Mouse (Mus musculus) naive thymus-derived CD4-positive, alpha-beta T cell, adult 2 months (primary cell): ENCODE measurements around the gene Nrm.
"Not testable (repeated sequence)": the region's sequence is repeated elsewhere in the genome, so short reads cannot be mapped to it uniquely, and the experiment has no call there.

ENCODE experiments used
- DNase-seq: peaks from one replicate; pipeline ENCODE4 v3.0.0-alpha.2; 2011; ENCODE audit warnings: low read depth

Gene Nrm

DNA sequence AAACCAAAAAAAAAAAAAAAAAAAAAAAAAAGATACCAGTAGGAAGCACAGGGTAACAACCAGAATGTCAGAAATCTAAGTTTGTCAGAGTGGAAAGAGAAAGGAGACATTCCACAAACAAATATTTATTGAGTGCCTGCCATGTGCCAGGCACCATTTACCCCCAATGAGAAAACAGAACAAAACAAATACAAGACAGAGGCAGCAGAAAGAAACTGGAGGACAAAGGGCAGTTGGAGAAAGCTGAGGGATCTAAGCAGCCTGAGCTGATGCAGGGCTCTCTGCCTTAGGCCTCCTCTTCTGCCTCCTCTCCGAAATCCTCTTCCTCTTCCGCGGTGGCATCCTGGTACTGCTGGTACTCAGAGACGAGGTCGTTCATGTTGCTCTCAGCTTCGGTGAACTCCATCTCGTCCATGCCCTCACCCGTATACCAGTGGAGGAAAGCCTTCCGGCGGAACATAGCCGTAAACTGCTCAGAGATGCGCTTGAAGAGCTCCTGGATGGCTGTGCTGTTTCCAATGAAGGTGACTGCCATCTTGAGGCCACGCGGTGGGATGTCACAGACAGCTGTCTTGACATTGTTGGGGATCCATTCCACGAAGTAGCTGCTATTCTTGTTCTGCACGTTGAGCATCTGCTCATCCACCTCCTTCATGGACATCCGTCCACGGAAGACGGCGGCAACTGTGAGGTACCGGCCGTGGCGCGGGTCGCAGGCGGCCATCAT is 26.3 kb upstream of the Nrm start:
- DNase-seq, result peak; percentile 40

DNA sequence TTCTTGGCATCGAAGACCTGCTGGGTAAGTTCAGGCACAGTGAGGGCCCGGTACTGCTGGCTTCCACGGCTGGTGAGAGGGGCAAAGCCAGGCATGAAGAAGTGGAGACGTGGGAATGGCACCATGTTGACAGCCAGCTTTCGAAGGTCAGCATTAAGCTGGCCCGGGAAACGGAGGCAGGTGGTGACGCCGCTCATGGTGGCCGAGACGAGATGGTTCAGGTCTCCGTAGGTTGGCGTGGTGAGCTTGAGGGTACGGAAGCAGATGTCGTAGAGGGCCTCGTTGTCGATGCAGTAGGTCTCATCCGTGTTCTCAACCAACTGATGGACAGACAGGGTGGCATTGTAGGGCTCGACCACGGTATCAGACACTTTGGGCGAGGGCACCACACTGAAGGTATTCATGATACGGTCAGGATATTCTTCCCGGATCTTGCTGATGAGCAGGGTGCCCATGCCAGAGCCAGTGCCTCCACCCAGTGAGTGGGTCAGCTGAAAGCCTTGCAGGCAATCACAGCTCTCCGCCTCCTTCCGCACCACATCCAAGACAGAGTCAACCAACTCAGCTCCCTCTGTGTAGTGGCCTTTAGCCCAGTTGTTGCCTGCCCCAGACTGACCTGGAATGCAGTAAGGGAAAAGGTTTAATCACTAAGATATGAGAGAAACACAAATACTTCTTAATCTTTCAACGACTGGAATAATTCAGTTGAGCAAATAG is 25.5 kb upstream of the Nrm start:
- DNase-seq, result no peak

DNA sequence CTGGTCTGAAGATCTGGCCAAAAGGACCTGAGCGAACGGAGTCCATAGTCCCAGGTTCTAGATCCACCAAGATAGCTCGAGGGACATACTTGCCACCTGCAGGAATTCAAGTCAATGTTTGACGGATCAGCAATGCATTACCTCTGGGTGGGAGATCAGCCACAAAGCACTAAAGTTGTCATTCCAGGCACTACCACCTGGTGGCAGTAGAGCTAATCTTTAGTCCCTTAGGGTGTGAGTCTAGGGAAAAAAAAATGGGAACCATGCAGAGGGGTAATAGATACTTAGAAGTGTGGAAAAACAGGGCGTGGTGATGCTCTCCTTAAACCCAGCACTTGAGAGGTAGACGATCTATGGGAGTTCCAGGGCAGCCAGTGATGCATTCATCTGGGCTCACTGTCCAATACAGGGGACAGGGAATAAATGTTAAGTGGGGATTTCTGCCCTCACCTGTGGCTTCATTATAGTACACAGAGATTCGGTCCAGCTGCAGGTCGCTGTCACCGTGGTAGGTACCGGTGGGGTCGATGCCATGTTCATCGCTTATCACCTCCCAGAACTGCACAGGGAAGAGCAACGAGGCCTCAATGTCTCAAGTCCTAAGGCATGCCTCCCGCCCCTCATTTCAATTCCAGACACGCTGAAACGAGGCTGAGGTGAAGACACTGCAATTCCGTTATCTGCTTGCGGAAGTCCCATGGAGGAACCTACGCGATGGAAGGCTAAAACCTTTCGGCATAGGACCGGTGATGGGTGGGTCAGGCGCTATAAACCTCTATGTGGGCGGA is 24.7 kb upstream of the Nrm start:
- peak; percentile 92 for DNase-seq

DNA sequence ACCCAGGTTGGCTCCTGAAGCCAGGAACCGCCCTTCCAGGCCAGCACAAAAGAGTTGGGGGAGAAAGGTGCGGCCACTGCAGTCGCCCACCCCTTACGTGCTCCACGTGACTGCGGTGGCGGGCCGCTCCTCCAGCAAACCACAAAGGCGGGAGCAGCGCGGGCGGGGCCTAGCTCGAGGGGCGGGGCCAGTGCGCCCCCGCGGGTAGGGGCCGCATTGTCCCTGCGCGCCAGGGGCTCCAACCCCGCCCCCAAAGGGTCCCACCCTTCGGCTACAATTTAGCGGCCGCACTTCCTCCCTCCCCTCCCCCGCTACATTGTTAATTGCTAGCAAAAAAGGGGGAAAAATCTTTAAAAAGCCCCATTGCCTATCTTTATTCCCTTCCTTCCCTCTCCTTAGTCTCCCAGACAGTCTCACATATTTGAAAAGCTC is 24.1 kb upstream of the Nrm start:
- DNase-seq, result peak; percentile 74

DNA sequence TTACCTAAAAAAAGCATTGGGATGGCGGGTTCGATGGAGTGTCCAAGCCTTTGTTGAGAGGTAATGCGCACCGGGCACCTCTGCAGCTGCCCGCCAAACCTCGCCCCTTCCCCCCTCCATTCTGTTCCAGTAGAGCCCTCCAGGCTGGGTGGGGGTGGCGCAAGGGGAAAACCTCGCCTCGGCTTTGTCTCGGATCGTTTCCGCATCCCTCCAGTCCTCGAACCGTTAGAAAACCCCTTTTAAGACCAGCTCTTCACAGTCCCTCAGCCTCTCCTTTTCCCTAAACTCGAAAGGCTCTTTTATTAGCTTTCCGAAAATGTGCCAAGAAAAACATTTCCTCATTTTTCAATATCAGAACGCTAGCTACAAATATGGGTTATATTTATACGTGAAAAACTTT is 23.6 kb upstream of the Nrm start:
- peak; percentile 50 for DNase-seq

DNA sequence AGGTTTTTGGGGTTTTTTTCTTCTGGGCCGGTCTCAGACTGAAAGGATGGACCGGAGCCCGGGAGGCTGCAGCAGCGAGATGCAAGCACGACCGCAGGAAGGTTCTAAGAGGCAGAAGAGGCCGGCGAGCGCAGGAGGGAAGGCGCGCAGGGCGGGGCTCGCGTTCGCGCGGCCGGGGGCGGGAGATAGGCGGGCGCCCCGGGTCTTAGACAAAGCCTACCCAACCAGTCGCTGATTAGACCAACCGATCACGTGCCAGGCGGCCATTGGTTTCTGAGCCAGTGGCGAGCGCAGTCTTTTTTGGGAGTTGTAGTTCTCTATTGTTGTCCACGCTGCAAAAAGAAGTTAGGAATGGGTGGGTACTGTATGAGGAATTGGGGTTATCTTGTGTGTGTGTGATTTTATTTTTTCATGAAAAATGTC is 23.0 kb upstream of the Nrm start, which contains the start of gene Tubb5:
Tubb5 (minus strand) TSS at position 185 of the 423 bp plus-strand sequence.
- peak; percentile 90 for DNase-seq

DNA sequence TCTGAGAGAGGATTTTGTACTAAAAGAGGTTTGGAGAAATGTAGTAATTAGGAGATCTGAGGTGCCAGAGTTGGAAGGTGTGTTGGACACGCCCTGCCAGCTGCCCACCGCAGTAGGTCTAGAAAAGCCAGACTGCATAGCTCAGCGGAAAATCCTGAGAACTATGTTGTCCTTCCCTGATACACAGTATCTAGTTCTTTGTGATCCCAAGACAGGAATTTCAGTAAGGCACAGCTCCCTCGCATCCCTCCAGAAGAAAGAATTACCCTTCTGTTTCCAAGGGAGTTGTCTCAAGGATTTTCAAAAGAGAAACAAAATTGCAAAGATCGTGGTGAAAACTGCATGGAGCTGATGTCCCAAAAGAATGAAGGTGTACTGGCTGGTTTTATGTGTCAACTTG is 22.5 kb upstream of the Nrm start:
- no peak for DNase-seq

DNA sequence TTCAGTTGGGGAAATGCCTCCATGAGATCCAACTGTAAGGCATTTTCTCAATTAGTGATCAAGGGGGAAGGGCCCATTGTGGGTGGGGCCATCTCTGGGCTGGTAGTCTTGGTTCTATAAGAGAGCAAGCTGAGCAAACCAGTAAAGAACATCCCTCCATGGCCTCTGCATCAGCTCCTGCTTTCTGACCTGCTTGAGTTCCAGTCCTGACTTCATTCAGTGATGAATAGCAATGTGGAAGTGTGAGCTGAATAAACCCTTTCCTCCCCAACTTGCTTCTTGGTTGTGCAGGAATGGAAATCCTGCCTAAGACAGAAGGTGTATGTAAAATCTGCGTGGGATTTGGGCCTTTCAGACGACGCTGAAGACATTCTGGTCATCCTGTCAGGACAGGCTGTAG is 22.1 kb upstream of the Nrm start:
- not testable (repeated sequence) for DNase-seq

DNA sequence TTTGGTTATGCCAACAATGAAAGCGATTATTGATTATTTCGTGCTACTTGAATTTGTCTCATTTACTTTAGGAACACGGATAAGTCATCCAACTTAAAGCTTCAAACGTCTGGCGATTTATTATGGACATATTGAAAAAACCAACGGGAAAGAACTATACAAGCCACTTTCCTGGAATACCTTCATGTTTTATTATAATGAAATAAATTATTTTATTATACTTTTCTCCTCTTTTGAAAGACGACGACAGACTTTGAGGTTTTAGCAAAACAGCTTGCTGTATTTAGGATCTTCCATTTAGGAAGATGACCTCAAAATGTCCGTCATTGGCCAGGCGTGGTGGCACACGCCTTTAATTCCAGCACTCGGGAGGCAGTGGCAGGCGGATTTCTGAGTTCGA is 20.6 kb upstream of the Nrm start:
- peak; percentile 41 for DNase-seq

DNA sequence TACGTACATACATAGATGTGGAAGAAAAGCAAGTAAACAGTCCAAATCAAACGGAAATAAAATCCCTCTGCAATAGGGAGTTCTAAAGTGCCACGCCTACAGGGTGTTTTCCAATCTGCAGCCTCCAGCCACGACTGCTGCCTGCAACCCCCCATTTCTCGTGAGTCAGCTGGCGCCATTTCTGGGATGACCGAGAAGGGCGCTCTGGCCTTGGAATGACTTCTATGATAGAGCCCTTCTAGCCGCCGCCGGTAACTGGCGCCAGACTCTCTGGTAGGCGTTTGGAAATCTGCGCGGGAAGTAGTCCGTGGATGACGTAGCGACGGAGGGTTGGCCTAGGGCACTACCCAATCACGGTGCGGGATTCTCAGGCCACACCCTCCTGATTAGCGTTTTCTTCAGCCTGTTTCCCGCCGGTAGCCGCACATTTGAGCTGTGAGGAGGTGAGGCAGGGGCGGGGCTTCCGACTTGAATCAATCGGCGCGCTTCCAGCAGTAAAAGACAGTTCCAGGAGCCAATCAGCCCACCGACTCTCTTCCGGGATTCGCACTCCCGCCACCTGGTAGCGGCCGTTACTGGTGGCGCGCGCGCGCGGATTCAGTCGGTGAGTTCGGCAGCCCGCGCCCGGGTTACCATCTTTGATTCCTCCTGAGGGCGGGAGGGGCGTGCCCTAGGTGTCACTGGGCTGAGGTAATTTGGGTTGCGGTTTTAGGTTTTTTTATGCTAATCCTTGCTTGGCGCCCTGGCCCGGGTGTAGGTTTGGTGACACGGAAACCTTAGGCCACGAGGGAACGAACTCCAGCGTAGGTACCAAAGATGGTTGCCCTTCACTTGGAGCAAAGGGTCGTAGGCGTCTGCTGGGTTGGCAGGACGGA is 19.8 kb upstream of the Nrm start, which contains the start of gene Mdc1:
Mdc1 (plus strand) TSS at position 440 of the 875 bp plus-strand sequence.
- DNase-seq, result peak; percentile 99

DNA sequence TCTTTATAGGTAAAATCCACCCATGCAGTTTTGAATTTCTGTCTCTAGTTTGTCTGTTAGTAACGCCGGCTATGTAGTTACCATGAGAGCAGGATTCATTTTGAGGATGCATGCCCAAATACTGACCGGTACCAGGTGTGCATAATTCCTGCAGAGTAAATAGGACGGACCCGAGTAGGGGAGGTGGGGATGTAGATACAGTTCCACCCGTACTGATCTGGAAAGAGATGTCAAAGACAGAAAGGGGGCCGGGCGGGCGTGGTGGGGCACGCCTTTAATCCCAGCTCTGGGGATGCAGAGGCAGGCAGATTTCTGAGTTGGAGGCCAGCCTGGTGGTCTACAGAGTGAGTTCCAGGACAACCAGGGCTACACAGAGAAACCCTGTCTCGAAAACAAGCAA is 19.1 kb upstream of the Nrm start:
- no peak for DNase-seq

DNA sequence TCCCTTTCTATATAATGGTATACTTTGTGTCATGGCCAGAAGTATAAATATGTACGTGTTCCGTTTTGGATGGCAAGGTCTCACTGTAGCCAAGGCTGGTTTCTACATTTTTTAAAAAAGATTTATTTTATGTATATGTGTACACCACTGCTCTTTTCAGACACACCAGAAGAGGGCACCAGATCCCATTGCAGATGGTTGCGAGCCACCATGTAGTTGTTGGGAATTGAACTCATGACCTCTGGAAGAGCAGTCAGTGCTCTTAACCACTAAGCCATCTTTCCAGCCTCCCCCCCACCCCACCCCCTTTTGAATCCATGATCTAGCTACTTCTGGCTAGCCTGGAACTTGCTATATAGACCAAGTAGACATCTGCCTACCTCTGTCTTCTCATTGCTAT is 17.6 kb upstream of the Nrm start:
- no peak for DNase-seq

DNA sequence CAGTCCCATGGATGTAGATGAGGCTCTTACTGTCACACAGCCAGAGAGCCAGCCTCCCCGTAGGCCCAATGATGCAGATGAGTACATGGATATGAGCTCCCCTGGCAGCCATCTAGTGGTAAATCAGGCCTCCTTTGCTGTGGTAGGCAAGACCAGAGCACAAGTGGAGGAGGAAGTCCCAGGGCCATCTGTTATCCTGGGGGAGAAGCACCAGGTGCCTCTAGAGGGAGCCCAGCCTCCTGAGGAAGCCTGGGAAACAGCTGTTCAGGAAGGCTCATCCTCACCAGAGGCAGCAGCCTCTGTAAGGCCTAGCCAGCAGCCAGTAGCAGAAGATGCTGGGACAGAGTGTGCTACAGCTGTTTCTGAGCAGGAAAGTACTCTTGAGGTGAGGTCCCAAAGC is 13.0 kb upstream of the Nrm start:
- no peak for DNase-seq

DNA sequence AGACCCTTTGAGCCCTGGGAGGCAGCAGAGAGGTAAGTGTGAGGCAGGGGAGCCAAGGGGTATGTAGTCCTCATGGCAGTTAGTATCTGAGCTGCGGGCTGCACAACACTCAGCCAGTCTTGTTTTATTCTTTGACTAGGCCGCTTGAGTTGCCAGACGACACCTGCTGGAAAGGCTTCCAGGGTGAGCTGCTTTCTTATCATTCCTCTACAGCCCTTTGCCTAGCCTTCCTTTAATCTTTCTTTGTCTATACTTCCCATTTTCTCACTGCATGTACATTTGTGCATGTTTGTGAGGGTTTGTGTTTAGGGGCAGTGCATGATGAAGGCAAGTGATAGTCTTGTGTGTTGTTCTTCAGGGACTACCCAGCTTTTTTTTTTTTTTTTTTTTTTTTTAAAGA is 10.1 kb upstream of the Nrm start:
- DNase-seq, result no peak

DNA sequence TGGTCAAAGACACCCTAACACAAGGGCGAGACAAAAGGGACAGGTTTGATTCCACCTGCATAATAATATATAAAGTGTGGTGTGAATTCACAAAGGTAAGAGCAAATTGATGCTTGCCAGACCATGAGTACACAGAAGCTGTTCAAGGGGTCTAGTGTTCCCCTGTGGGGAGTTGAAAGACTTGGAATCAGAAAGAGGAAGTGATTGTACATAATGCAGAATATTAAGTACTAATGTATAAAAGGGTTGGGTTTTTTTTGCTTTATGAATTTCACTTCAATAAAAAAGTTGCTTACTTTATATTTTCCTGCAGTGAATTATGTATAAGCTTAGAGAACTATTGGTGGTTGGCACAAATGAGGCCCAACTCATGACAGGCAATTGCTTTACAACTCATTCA is 1.7 kb upstream of the Nrm start:
- no peak for DNase-seq

DNA sequence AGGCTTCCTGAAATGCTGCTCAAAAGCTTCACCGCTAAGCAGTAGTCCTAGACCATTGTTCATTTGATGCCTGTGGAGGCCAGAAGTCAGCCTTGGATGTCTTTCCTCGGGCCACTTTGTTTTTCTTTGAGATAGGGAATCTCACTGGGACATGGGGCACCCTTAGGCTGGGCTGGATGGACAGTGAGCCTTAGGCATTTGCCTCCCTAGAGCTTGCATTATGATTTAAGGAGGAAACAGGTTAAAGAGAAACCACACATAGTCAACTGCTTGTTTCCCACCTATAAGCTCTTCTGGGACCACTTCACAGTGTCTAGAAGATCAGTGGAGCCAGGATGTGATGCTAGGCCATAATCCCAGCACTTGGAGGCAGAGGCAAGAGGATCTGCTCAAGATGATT is 1.3 kb upstream of the Nrm start:
- no peak for DNase-seq

DNA sequence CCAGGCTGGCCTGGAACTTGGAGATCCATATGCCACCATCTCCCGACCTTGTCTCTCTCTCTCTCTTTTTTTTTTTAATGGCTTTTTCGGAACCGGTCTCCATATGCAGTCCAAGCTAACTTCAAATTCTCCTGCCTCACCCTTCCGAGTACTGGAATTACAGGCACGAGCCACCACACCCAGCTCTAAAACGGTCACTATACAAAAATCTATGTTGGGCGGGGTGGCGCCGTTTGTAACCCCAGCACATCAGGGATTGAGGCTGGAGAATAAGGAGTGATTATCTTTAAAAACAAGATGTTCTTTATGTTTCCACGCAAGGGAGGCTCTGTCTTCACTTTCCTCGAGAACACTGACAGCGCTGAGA is 304 bp upstream of the Nrm start:
- no peak for DNase-seq

DNA sequence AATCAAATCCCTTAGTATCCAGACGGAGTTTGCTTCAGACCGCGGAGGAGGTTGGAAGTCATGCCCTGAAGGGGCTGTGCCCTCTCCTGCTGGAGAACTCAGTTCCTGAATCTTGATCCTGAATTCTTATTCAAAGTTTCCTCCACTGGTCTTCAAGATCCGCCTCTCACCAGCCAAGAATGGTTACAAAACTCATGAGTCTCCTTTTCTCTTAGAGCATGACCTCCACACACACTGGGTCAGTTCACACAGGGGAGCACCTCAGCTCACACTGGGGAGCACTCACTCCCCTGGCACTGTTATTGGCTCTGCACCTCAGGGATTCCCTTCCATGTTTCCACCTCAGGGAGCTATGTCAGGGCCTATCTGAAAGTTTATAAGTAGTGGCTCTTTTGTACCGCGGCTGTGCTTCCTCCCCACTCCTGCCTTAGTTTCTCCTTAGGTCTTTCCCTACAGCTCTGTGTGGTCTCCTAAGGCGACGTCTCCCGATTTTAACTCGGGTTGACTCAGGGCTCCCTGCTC is 3.8 kb downstream of the Nrm start:
- DNase-seq, result no peak

DNA sequence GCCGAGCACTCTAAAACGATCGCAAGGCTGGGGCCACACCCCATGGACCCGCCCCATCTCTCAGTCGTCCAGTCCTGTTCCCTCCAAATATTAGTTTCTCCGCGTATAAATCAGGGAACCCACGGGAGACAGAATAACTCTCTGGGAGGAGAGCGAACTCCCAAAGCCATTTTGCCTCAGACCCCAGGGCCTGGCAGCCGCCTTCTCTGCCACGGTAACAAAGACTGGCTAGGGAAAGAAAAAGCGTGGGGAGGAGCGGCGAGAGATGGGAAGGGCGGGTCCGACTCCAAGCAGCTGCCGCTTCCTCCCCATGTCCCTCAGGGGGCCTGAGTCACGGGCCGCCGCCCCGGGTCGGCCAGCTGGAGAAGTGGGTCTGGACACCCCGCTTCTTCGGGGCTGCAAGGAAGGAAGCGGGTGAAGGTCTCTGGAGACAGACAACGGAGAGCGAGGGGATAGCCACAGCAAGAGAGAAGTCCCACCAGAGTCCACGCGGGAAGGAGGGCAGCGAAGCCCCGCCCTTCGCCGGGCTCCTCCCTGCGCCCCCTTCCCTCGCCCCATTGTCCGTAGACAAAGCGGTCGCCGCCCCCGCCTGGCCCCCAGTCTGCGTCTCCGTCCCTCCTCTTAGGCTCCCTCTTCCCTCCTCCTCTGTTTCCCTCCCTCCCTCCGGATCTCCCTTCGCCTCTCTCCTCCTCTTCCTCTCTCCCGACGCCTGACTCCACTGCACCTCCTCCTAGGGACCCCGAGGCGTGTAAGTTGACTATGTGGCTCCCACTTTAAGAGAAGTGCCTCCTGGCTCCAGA is 4.6 kb downstream of the Nrm start, which contains the start of gene Ppp1r18:
Ppp1r18 (plus strand) TSS at position 113 of the 800 bp plus-strand sequence.
- DNase-seq, result peak; percentile 40

DNA sequence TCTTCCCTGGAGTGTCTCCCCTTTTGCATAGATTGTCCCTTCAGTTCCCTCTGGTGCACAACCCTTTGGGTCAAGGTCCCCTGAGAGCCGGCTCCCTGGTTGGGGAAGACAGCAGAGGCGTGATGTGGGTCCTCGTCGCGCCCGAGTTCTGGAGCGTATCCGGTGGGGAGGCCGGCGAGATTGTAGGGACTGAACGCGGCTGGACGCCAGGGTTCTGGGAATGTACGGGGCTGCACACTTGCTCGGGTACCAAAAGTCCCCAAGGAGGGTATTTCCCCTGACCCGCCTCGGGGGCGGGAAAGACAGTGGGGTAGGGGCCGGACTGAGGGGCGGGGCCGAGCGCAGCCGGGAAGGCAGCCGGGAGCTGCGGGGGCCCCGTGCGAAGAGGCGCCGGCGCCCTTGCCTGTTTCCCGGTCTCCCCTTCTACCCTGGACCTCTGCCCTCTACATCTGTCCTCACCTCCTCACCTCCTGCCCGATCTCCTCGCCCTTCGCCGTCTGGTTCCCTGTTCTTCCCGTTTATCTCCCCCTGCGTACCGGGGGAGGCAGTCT is 5.2 kb downstream of the Nrm start:
- DNase-seq, result peak; percentile 51
